Mouse (Mus musculus): ENCODE results near the gene Adk.

The Adk gene

GRCm38 (mm10) chr14:21100876-21101275 lies 48.5 kb downstream of the Adk start:
- DNase-seq (ENCODE audit: low read depth, low spot score): no peak

GRCm38 (mm10) chr14:21101562-21101961 lies 49.2 kb downstream of the Adk start:
- DNase-seq (ENCODE audit: low read depth, low spot score): no peak

- no peak for DNase-seq (ENCODE audit: low read depth, low spot score)
These were observed 50.4 kb downstream of the Adk start for GRCm38 (mm10) chr14:21102666-21103203.

GRCm38 (mm10) chr14:21105049-21105448 lies 52.7 kb downstream of the Adk start:
- DNase-seq (ENCODE audit: low read depth, low spot score): no peak

- no peak for DNase-seq (ENCODE audit: low read depth, low spot score)
These were observed 54.2 kb downstream of the Adk start for GRCm38 (mm10) chr14:21106582-21106981.

- no peak for DNase-seq (ENCODE audit: low read depth, low spot score)
These were observed 55.2 kb downstream of the Adk start for GRCm38 (mm10) chr14:21107551-21107950.

- DNase-seq (ENCODE audit: low read depth, low spot score): no peak
These were observed 58.1 kb downstream of the Adk start for GRCm38 (mm10) chr14:21110492-21110891.

- no peak for DNase-seq (ENCODE audit: low read depth, low spot score)
These were observed 59.1 kb downstream of the Adk start for GRCm38 (mm10) chr14:21111500-21111899.

GRCm38 (mm10) chr14:21112174-21112573 lies 59.8 kb downstream of the Adk start:
- DNase-seq (ENCODE audit: low read depth, low spot score): no peak

- no peak for DNase-seq (ENCODE audit: low read depth, low spot score)
These were observed 60.4 kb downstream of the Adk start for GRCm38 (mm10) chr14:21112742-21113141.

GRCm38 (mm10) chr14:21114339-21114738 lies 62.0 kb downstream of the Adk start:
- no peak for DNase-seq (ENCODE audit: low read depth, low spot score)

GRCm38 (mm10) chr14:21115318-21115717 lies 62.9 kb downstream of the Adk start:
- no peak for DNase-seq (ENCODE audit: low read depth, low spot score)

- no peak for DNase-seq (ENCODE audit: low read depth, low spot score)
These were observed 63.6 kb downstream of the Adk start for GRCm38 (mm10) chr14:21115888-21116460.

GRCm38 (mm10) chr14:21118095-21118494 lies 65.7 kb downstream of the Adk start:
- DNase-seq (ENCODE audit: low read depth, low spot score): no peak

GRCm38 (mm10) chr14:21119653-21120313 lies 67.4 kb downstream of the Adk start:
- no peak for DNase-seq (ENCODE audit: low read depth, low spot score)

GRCm38 (mm10) chr14:21120473-21120872 lies 68.1 kb downstream of the Adk start:
- DNase-seq (ENCODE audit: low read depth, low spot score): peak; percentile 60

- no peak for DNase-seq (ENCODE audit: low read depth, low spot score)
These were observed 74.8 kb downstream of the Adk start for GRCm38 (mm10) chr14:21127215-21127614.

- peak; percentile 62 for DNase-seq (ENCODE audit: low read depth, low spot score)
These were observed 84.5 kb downstream of the Adk start for GRCm38 (mm10) chr14:21136906-21137305.

GRCm38 (mm10) chr14:21142603-21143002 lies 90.2 kb downstream of the Adk start:
- no peak for DNase-seq (ENCODE audit: low read depth, low spot score)

GRCm38 (mm10) chr14:21143406-21144115 lies 91.2 kb downstream of the Adk start:
- DNase-seq (ENCODE audit: low read depth, low spot score): no peak

- DNase-seq (ENCODE audit: low read depth, low spot score): no peak
These were observed 94.8 kb downstream of the Adk start for GRCm38 (mm10) chr14:21147171-21147570.

- DNase-seq (ENCODE audit: low read depth, low spot score): no peak
These were observed 97.9 kb downstream of the Adk start for GRCm38 (mm10) chr14:21150301-21150700.

- DNase-seq (ENCODE audit: low read depth, low spot score): no peak
These were observed 99.7 kb downstream of the Adk start for GRCm38 (mm10) chr14:21152055-21152454.

Data from skeletal muscle tissue, adult 2 months (tissue).